Mouse (Mus musculus) E14TG2a.4 (cell line): ENCODE data around the gene Duox1.

Source experiments
- H3K27me3 ChIP-seq: 2 replicates; pipeline ENCODE4 v1.6.1; 2014; ENCODE audit warnings: low read length, control low read depth; ENCODE audit not compliant: insufficient read depth
- H3K36me3 ChIP-seq: 2 replicates; pipeline ENCODE4 v1.6.1; 2014; ENCODE audit warnings: low read length, control low read depth; ENCODE audit not compliant: insufficient read depth
- H3K4me1 ChIP-seq: replicated peaks from 2 replicates; pipeline ENCODE4 v1.6.1; 2014; ENCODE audit warnings: low read depth, low read length, control low read depth
- H3K4me3 ChIP-seq: replicated peaks from 2 replicates; pipeline ENCODE4 v1.5.1; 2014; ENCODE audit warnings: mild to moderate bottlenecking, low read length
- H3K9me3 ChIP-seq: 2 replicates; pipeline ENCODE4 v1.6.1; 2014; ENCODE audit warnings: low read length, control low read depth
- CTCF ChIP-seq: conservative IDR thresholded peaks from 2 replicates; pipeline ENCODE4 v1.5.1; 2014; ENCODE audit warnings: low read length
- NANOG ChIP-seq: IDR thresholded peaks from 2 replicates; pipeline ENCODE4 v1.6.1; 2014; ENCODE audit warnings: borderline replicate concordance, low read length, mixed read lengths
- POU5F1 ChIP-seq: IDR thresholded peaks from 2 replicates; pipeline ENCODE4 v1.6.1; 2014; ENCODE audit warnings: low read length, borderline replicate concordance

Gene Duox1

GRCm38 (mm10) chr2:122305097-122305892 is 10.2 kb upstream of the Duox1 start:
- peaks cover 18% of the 10 kb centered on the region for H3K4me1 ChIP-seq
- H3K9me3 ChIP-seq, result no peaks in the 10 kb centered on the region
- no peaks in the 10 kb centered on the region for H3K36me3 ChIP-seq
- H3K4me3 ChIP-seq, result no peak overlapping the region
- TF ChIP-seq NANOG (no peak), POU5F1 (no peak), CTCF (no peak)
- peaks cover 84% of the 10 kb centered on the region for H3K27me3 ChIP-seq

DNA sequence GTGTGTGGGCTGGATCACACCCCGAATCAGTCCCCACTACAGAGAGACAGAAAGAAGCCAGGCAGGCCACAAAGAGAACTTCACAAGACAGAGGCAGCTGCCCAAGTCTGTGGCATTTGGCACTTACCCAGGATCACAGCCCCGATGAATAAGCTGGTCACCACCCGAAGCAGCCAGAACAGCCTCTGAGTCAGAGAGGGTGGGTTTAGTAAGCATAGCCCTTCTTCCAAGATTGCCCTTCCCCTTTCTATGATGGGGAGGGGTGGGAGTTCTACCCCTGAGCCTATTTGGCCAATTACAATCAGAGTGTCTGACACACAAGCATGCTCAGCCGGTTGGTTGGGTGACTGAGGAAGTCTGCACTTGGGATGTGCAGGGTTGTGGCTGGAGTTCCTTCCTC is 9.3 kb upstream of the Duox1 start:
- Histone ChIP-seq H3K9me3 (no peaks in the 10 kb centered on the region), H3K27me3 (peaks cover 80% of the 10 kb centered on the region), H3K4me3 (no peak overlapping the region), H3K36me3 (no peaks in the 10 kb centered on the region), H3K4me1 (peaks cover 16% of the 10 kb centered on the region)
- no peak for TF ChIP-seq POU5F1

DNA sequence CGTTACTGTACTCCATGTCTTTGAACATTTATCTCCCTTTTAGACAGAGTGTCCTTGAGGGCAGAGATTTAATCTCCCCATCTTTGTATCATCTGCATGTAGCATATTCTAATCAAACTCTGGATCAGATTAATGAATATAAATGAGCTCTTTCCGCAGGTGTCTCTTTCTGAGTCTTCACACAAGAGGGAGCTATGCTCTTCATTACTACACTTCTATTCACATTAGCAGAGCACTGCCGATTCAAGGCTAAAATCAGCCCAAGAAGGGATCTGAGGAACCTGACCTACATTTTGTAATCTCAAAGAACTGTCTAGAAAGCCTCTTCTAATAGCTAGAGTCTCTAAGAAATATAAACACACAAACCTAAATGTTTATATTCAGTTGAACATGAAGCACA is 5.8 kb upstream of the Duox1 start:
- H3K9me3 ChIP-seq, result peaks cover 5% of the 10 kb centered on the region; the same call in 1 of the 2 replicates
- TF ChIP-seq POU5F1, result no peak
- TF ChIP-seq NANOG, result no peak
- no peak for TF ChIP-seq CTCF
- peaks cover 73% of the 10 kb centered on the region for H3K27me3 ChIP-seq
- peaks cover 33% of the 10 kb centered on the region for H3K4me1 ChIP-seq
- no peak overlapping the region for H3K4me3 ChIP-seq
- H3K36me3 ChIP-seq, result no peaks in the 10 kb centered on the region

DNA sequence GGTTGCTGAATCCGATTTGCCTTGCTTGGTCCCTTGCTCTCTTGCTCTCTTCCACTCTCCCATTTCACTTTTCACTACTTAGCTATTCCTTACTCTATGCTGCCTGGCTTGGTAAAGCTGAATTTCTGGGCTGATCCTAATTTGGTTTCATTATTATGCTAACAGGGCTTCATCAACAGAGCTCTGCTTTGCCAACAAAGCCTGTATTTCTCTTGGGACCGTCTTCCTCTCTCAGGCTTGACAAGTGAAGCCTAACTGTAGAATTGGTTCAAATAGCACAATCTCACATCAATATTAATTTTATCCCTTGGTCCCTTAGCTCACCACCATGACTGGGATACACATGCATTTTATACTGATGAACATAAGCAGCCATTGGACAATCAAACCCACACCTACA is 3.9 kb upstream of the Duox1 start:
- Histone ChIP-seq H3K36me3 (no peaks in the 10 kb centered on the region), H3K9me3 (peaks cover 10% of the 10 kb centered on the region), H3K4me1 (peaks cover 34% of the 10 kb centered on the region), H3K4me3 (no peak overlapping the region), H3K27me3 (peaks cover 72% of the 10 kb centered on the region)
- no peak for TF ChIP-seq NANOG
- TF ChIP-seq POU5F1, result no peak
- TF ChIP-seq CTCF, result no peak

DNA sequence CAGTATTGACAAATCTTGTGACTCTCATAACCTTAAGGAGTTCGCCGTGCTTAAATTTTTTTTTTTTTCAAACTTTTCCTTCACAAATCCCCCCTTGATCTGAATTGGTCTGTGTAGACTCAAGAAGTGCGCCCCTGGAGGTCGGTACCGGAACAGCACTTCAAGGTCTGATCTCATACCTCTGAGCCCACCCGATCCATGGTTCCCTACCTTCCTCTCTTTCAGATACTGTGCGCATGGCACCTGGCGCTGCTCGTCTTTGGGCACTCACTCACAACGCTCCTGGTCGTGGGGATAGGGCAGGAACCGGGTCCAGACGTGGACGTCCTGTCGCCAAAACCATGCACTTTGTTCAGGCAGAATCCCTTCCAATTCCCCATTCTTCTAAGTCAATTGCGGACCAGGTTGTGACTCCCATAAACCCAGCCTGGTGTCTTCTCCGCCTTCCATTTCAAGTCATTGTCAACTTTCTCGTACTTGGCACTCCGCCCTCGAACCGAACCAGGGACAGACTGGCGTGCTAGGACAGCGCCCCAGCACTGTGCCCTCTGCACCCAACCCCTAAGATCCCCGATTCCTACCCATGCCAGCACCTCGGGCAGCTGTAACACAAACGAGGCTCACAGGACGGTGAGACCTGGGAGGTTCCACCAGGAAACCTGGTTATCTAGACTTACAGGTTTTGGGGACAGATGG is 2.6 kb upstream of the Duox1 start:
- peaks cover 10% of the 10 kb centered on the region for H3K9me3 ChIP-seq
- H3K27me3 ChIP-seq, result peaks cover 73% of the 10 kb centered on the region
- no peak for TF ChIP-seq NANOG
- peak; percentile 66 for TF ChIP-seq CTCF
- H3K4me3 ChIP-seq, result peak overlapping the region; percentile 66
- H3K4me1 ChIP-seq, result peaks cover 40% of the 10 kb centered on the region
- no peaks in the 10 kb centered on the region for H3K36me3 ChIP-seq

- TF ChIP-seq POU5F1, result no peak
- TF ChIP-seq NANOG, result no peak
- no peak for TF ChIP-seq CTCF
Observed at GRCm38 (mm10) chr2:122313536-122313935, 1.9 kb upstream of the Duox1 start, which contains the start of gene Duoxa1. Gene Duoxa1, minus strand, starts transcription at chr2:122313730.

DNA sequence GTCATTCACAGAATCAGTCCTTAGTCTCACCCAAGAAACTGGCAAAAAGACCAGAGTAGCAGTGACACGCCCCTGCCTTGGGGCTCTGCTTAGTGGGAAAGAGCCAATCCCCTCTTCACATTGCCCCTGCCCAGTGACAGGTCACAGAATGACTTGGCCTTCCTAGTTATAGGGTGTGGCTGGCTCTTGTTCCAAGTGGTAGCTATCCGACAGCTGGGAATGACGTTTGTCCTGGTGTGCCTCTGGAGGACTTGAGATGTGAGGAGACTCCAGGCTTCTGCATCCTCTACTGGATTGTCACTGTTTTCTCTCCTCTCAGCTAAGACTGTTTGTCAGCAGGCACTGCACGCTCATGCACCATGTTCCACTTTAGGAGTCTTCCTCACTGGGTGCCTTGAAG is 1.9 kb downstream of the Duox1 start:
- H3K27me3 ChIP-seq, result peaks cover 78% of the 10 kb centered on the region
- H3K36me3 ChIP-seq, result no peaks in the 10 kb centered on the region
- TF ChIP-seq NANOG, result no peak
- no peak for TF ChIP-seq CTCF
- TF ChIP-seq POU5F1, result no peak
- H3K9me3 ChIP-seq, result peaks cover 10% of the 10 kb centered on the region
- no peak overlapping the region for H3K4me3 ChIP-seq
- peaks cover 37% of the 10 kb centered on the region for H3K4me1 ChIP-seq

More at GRCm38 (mm10) chr2:122313536-122313935, 1.9 kb upstream of the Duox1 start, which contains the start of gene Duoxa1:
- Histone ChIP-seq H3K4me3 (peak within 1 kb of the TSS; percentile 66), H3K36me3 (no peaks in the 10 kb centered on the region), H3K27me3 (peaks cover 74% of the 10 kb centered on the region), H3K9me3 (peaks cover 10% of the 10 kb centered on the region), H3K4me1 (peaks cover 40% of the 10 kb centered on the region)

DNA sequence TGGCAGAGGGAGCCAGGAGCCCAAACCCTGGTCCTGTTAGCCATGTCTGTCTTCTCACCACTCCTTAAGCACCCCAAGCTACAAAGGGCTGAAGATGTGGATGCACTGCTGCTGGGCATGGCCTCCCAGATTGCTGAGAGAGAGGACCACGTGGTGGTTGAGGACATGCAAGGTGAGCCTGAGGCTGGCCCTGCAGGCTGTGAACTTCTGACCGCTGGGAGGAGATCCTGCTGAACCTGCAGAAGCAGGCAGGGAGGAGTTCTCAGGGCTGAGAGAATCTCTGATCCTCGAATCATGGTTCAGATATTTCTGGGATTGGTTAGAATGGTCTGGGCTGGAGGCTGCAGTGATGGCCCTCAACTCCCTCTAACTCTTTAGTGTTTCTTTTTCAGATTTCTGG is 8.5 kb downstream of the Duox1 start:
- H3K27me3 ChIP-seq, result peaks cover 41% of the 10 kb centered on the region
- H3K4me3 ChIP-seq, result no peak overlapping the region
- H3K4me1 ChIP-seq, result peaks cover 11% of the 10 kb centered on the region
- TF ChIP-seq NANOG (no peak), POU5F1 (no peak), CTCF (no peak)
- no peaks in the 10 kb centered on the region for H3K36me3 ChIP-seq
- no peaks in the 10 kb centered on the region for H3K9me3 ChIP-seq

GRCm38 (mm10) chr2:122324586-122324985 is 9.1 kb downstream of the Duox1 start:
- H3K4me1 ChIP-seq, result peaks cover 7% of the 10 kb centered on the region; the same call in 1 of the 2 replicates
- no peaks in the 10 kb centered on the region for H3K9me3 ChIP-seq
- TF ChIP-seq CTCF, result no peak
- TF ChIP-seq POU5F1, result no peak
- no peak for TF ChIP-seq NANOG
- H3K4me3 ChIP-seq, result no peak overlapping the region
- H3K36me3 ChIP-seq, result no peaks in the 10 kb centered on the region
- H3K27me3 ChIP-seq, result peaks cover 40% of the 10 kb centered on the region
